Mouse (Mus musculus) neural tube, embryonic 12.5 days (tissue): Measurements from ENCODE around the gene Gm5150. TPM values are rescaled to one million over a fixed set of nuclear protein-coding genes. Genes with fewer than 3 reads are reported as not detected.

Experiments
- microRNA-seq: library from miRNA; unstranded; fragments of <30 nt; microRNA quantifications from one replicate; pipeline ENCODE4, GENCODE M21; 2017
- polyA plus RNA-seq: library from polyadenylated mRNA; unstranded; fragments of >200 nt; fragmentation: Nextera tagmentation; extraction: Ambion mirVana; gene quantifications from 2 replicates; pipeline ENCODE4 v1.2.1, GENCODE M21; 2016

Gene Gm5150
- polyA plus RNA-seq, 1 experiment from 2014 or later, result not detected

Small RNA genes lying within 50 kb of the gene (microRNA-seq; reads per million reads assigned to microRNA genes)
- not detected for gene Gm24694

Other genes with a start within 250 kb of the Gm5150 start
- not detected in 2 replicates for gene Sirpb1c, start 157.9 kb downstream of the Gm5150 start, polyA plus RNA-seq